18 mouse cellular contexts compared by ENCODE assay signal in genomic region chr5:31906286-31906951, GRCm38 (mm10).
DNase-seq lines count a peak whose midpoint lies in the region; ATAC-seq and TF ChIP-seq lines count a peak whose summit lies in the region.
"Had no signal": no experiment of that assay in that cellular context is flagged by ENCODE, and none has a peak within 500 bp of the region (broad histone marks: within the 10 kb centered on the region; RNA-seq: fewer than 3 reads in every experiment).

No protein-coding gene starts in this region.

- no peak overlapping the region for H3K4me2 ChIP-seq in stomach, embryonic 16.5 days (ENCODE audit: low read depth, low read length)
- H3K4me2 ChIP-seq: embryonic facial prominence, embryonic 12.5 days; kidney, embryonic 15.5 days; liver, embryonic 12.5 days; lung, embryonic 14.5 days; midbrain, embryonic 11.5 days had no signal

- no peaks in the 10 kb centered on the region for H3K27me3 ChIP-seq in thymus, adult 2 months (ENCODE audit: control insufficient read depth, insufficient read depth, low read length)
- H3K27me3 ChIP-seq in stomach, embryonic 16.5 days (ENCODE audit: control insufficient read depth, insufficient read depth, low read length) = no peaks in the 10 kb centered on the region
- H3K27me3 ChIP-seq: embryonic facial prominence, embryonic 12.5 days; kidney, embryonic 15.5 days; liver, embryonic 12.5 days had no signal

- no peaks in the 10 kb centered on the region for H3K9me3 ChIP-seq in stomach, embryonic 16.5 days (replicated peaks; ENCODE audit: control insufficient read depth, low read length)
- H3K9me3 ChIP-seq: embryonic facial prominence, embryonic 12.5 days; forebrain, embryonic 10.5 days; kidney, embryonic 15.5 days; liver, embryonic 12.5 days had no signal

- no peaks in the 10 kb centered on the region for H3K36me3 ChIP-seq in thymus, adult 2 months (ENCODE audit: control insufficient read depth, insufficient read depth, low read length)
- H3K36me3 ChIP-seq in stomach, embryonic 16.5 days (ENCODE audit: control insufficient read depth, insufficient read depth, low read length) = no peaks in the 10 kb centered on the region
- H3K36me3 ChIP-seq: embryonic facial prominence, embryonic 12.5 days; forebrain, embryonic 10.5 days; kidney, embryonic 15.5 days; liver, embryonic 12.5 days had no signal

- intact Hi-C loops in heart, postnatal 25 days (cut with DNase I) = no loop called here

- no peak overlapping the region for H3K9ac ChIP-seq in stomach, embryonic 16.5 days (ENCODE audit: low read length)
- H3K9ac ChIP-seq: embryonic facial prominence, embryonic 12.5 days; kidney, embryonic 15.5 days; liver, embryonic 12.5 days; lung, embryonic 14.5 days had no signal

- H3K4me1 ChIP-seq in thymus, adult 2 months (replicated peaks; ENCODE audit: control insufficient read depth, insufficient read depth, low read length) = peaks cover 3% of the 10 kb centered on the region
- peaks cover 8% of the 10 kb centered on the region for H3K4me1 ChIP-seq in stomach, embryonic 16.5 days (ENCODE audit: control insufficient read depth, insufficient read depth, low read length)
- H3K4me1 ChIP-seq: embryonic facial prominence, embryonic 12.5 days; forebrain, embryonic 10.5 days; liver, embryonic 12.5 days had no signal

- ATAC-seq in stomach, embryonic 16.5 days (ENCODE audit: insufficient read depth, low FRiP score) = no peak
- ATAC-seq: liver, embryonic 12.5 days had no signal

- DNase-seq in heart, adult 11 months = peak; percentile 60
- DNase-seq in heart, postnatal 25 days (ENCODE audit: low spot score) = no peak
- DNase-seq in thymus, adult 2 months = no peak
- DNase-seq in thymus, postnatal 0 days (ENCODE audit: low spot score) = no peak
- peak; percentile 91 for DNase-seq in fat pad, adult 2 months (ENCODE audit: extremely low read depth, low read depth, low spot score)
- no peak for DNase-seq in right cerebral cortex, postnatal 10 days (ENCODE audit: low spot score in 2 of 2)
- DNase-seq: adrenal gland, adult 2 months; cerebellum, adult 9-11 months; gastrocnemius, postnatal 25 days; layer of hippocampus, postnatal 36 days; lung, embryonic 14.5 days; retina, postnatal 1 day had no signal

- WGBS in thymus, adult 2 months = 95% methylated on average over 7 of the region's 7 CpGs
- WGBS in stomach, embryonic 16.5 days = 72% methylated on average over 7 of the region's 7 CpGs

- no peak for TF ChIP-seq CTCF in thymus, adult 2 months (IDR thresholded peaks at IDR 0.05; ENCODE audit: borderline replicate concordance, control insufficient read depth, extremely low read depth, insufficient read depth, low read length, poor library complexity)

- no peak overlapping the region for H3K4me3 ChIP-seq in thymus, adult 2 months (ENCODE audit: control insufficient read depth, insufficient read depth, low read length)
- H3K4me3 ChIP-seq in stomach, embryonic 16.5 days (replicated peaks; ENCODE audit: low read length) = no peak overlapping the region
- H3K4me3 ChIP-seq: embryonic facial prominence, embryonic 12.5 days; forebrain, embryonic 10.5 days; kidney, embryonic 15.5 days; liver, embryonic 12.5 days had no signal

- no peak for TF ChIP-seq POLR2A in thymus, adult 2 months (IDR thresholded peaks at IDR 0.05; ENCODE audit: control insufficient read depth, extremely low read depth, insufficient read depth, low read length, poor library complexity)

- peak overlapping the region; percentile 55; the same call in 1 of the 2 replicates for H3K27ac ChIP-seq in thymus, adult 2 months (ENCODE audit: control insufficient read depth, insufficient read depth, low read length)
- H3K27ac ChIP-seq in stomach, embryonic 16.5 days (ENCODE audit: low read length) = peak overlapping the region; percentile 80
- H3K27ac ChIP-seq: embryonic facial prominence, embryonic 12.5 days; forebrain, embryonic 10.5 days; kidney, embryonic 15.5 days; liver, embryonic 12.5 days had no signal

Comparison
In these comparisons a context has a peak if more than half of its experiments do, and no peak if none do; other contexts are left out.
1. DNase-seq: peak in heart, adult 11 months (single experiment) and fat pad, adult 2 months (single experiment); none in heart, postnatal 25 days (single experiment), thymus, adult 2 months (single experiment), thymus, postnatal 0 days (single experiment) and right cerebral cortex, postnatal 10 days (0 of 2).